Mouse (Mus musculus) bone marrow macrophage, adult 2 months (primary cell): ENCODE results near the gene Ext2.

Experiments
- CTCF ChIP-seq: IDR thresholded peaks from 2 replicates; pipeline ENCODE4 v1.5.1; 2012; ENCODE audit warnings: low read depth, mild to moderate bottlenecking, low read length, moderate library complexity
- POLR2A ChIP-seq: IDR thresholded peaks from 2 replicates; pipeline ENCODE4 v1.6.1; 2012; ENCODE audit warnings: mild to moderate bottlenecking, low read depth, low read length, borderline replicate concordance

- TF ChIP-seq CTCF (no peak), POLR2A (no peak)
Measured at GRCm38 (mm10) chr2:93782156-93782555, 40.2 kb downstream of the Ext2 start.
